Mouse (Mus musculus): ENCODE results near the gene Mrps23.
A peak's percentile ranks its signal among the peaks of the same experiment; 100 is the strongest.

GRCm38 (mm10) chr11:88211824-88212582 lies 7.8 kb downstream of the Mrps23 start:
- TF ChIP-seq CTCF (IDR thresholded peaks at IDR 0.05; ENCODE audit: low read depth) (0 out of 2 replicates have a peak, but pooled peaks have one; percentile 1), EP300 (IDR thresholded peaks at IDR 0.05; ENCODE audit: low read depth) (no peak)

Measured in heart, postnatal 0 days (tissue).